Mouse (Mus musculus) embryonic fibroblast, embryonic 13.5 days (primary cell): ENCODE data around the gene Alpl.

ENCODE experiments used
- CTCF ChIP-seq: IDR thresholded peaks from 2 replicates; pipeline ENCODE4 v1.5.1; 2011; ENCODE audit warnings: mild to moderate bottlenecking, control low read depth, low read length, moderate library complexity, borderline replicate concordance; ENCODE audit not compliant: insufficient read depth
- POLR2A ChIP-seq: IDR thresholded peaks from 2 replicates; pipeline ENCODE4 v1.6.1; 2011; ENCODE audit warnings: low read depth, mild to moderate bottlenecking, control low read depth, low read length, moderate library complexity

DNA sequence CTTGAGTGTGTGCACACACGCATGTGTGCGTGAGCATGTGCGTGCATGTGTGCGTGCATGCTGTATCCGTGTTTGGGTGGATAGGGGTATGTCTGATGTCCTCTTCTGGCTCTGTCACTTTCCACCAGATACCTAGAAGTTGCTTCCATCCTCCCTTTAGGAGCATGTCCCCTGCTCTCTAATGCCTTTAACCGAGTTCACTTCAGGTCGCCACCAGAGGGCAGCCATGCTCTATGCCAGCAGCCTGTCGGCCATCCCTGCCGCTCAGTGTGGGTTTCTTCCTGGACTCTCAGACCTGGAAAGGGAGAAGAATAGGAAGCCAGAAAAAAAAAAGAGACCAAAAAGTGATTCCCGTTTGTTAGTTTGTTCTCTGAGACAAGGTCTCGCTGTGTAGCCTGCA lies 48.5 kb upstream of the Alpl start:
- no peak for TF ChIP-seq POLR2A
- peak; percentile 94 for TF ChIP-seq CTCF
